9 mouse cellular contexts compared by ENCODE assay signal in the genomic region with DNA sequence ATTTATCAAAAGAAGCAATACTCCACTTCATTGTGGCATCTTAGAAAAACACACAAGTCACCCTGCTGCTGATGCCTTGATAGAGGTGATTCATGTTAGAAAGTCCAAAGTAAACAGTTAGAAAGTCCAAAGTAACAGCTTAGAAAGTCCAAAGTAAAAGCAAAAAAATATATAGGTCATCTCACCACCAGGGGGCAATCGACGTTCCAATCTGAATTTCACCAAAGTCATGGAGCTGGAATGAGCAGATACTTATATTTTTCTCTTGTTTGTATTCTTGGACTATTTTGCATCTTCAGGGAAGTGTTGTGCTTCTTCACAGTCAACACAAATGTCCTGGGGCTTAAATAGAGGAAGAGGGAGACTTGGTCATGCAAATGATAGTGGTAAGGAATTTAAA.
A peak's percentile ranks its signal among the peaks of the same experiment; 100 is the strongest.
DNase-seq lines count a peak whose midpoint lies in the region; ATAC-seq lines count a peak whose summit lies in the region.
"Had no signal": no experiment of that assay in that cellular context is flagged by ENCODE, and none has a peak within 500 bp of the region (broad histone marks: within the 10 kb centered on the region; RNA-seq: fewer than 3 reads in every experiment).

No protein-coding gene starts in this region.

- 33% methylated on average over 2 of the region's 2 CpGs for WGBS in forebrain, embryonic 12.5 days

- H3K4me1 ChIP-seq in forebrain, embryonic 12.5 days, result no peaks in the 10 kb centered on the region
- H3K4me1 ChIP-seq: stomach, embryonic 15.5 days had no signal

- no peak overlapping the region for H3K4me2 ChIP-seq in forebrain, embryonic 12.5 days
- H3K4me2 ChIP-seq: stomach, embryonic 15.5 days had no signal

- 0 out of 2 replicates have a peak, but pooled peaks have one; percentile 52 for ATAC-seq in common myeloid progenitor, adult 5-6 weeks (replicated peaks; ENCODE audit: low read depth, poor library complexity, severe bottlenecking)
- peak; percentile 58; the same call in 1 of the 2 replicates for ATAC-seq in megakaryocyte progenitor cell, adult 5-6 weeks (replicated peaks; ENCODE audit: poor library complexity)
- no peak for ATAC-seq in forebrain, embryonic 12.5 days (ENCODE audit: low FRiP score)

- H3K36me3 ChIP-seq in forebrain, embryonic 12.5 days (replicated peaks), result no peaks in the 10 kb centered on the region
- H3K36me3 ChIP-seq: stomach, embryonic 15.5 days had no signal

- intact Hi-C loops in heart, postnatal 10 days (cut with DNase I), result loop anchor here (1.0 to 5.0 kb wide), 4 partner anchors 224 to 1539 kb away; no protein-coding TSS in a partner anchor
- intact Hi-C loops in heart, postnatal 25 days (cut with DNase I), result loop anchor here (2.0 to 10.0 kb wide), 3 partner anchors 224 to 292 kb away; a partner anchor contains a TSS

- no peaks in the 10 kb centered on the region for H3K27me3 ChIP-seq in forebrain, embryonic 12.5 days
- H3K27me3 ChIP-seq: stomach, embryonic 15.5 days had no signal

- H3K9me3 ChIP-seq in forebrain, embryonic 12.5 days, result no peaks in the 10 kb centered on the region
- H3K9me3 ChIP-seq: stomach, embryonic 15.5 days had no signal

- H3K4me3 ChIP-seq in forebrain, embryonic 12.5 days (replicated peaks), result no peak overlapping the region
- H3K4me3 ChIP-seq: stomach, embryonic 15.5 days had no signal

- H3K9ac ChIP-seq in forebrain, embryonic 12.5 days, result no peak overlapping the region
- H3K9ac ChIP-seq: stomach, embryonic 15.5 days had no signal

- no peak overlapping the region for H3K27ac ChIP-seq in forebrain, embryonic 12.5 days
- H3K27ac ChIP-seq: stomach, embryonic 15.5 days had no signal

- DNase-seq in heart, postnatal 10 days, result peak; percentile 21 to 52
- no peak for DNase-seq in heart, postnatal 25 days (ENCODE audit: low spot score)
- DNase-seq in right cerebral cortex, adult 2 months (ENCODE audit: low spot score in 2 of 2), result peak; percentile 32 to 44
- DNase-seq in right cerebral cortex, postnatal 36 days (ENCODE audit: low spot score in 2 of 2), result no peak
- DNase-seq in cerebellum, postnatal 4 days (ENCODE audit: low spot score in 2 of 2), result no peak

Comparison
In these comparisons a context has a peak if more than half of its experiments do, and no peak if none do; other contexts are left out.
1. DNase-seq: peak in heart, postnatal 10 days (2 of 2) and right cerebral cortex, adult 2 months (2 of 2); none in heart, postnatal 25 days (single experiment), right cerebral cortex, postnatal 36 days (0 of 2) and cerebellum, postnatal 4 days (0 of 2).